Mouse (Mus musculus) MEL (cell line): ENCODE measurements around the gene Slc16a12. TPM values are rescaled to one million over a fixed set of nuclear protein-coding genes. Genes with fewer than 3 reads are reported as not detected.

Experiments
- DNase-seq: peaks from one replicate; pipeline ENCODE4 v3.0.0; 2011; ENCODE audit warnings: low read depth, low spot score
- H3K27ac ChIP-seq: 2 replicates; pipeline ENCODE4 v1.5.1; 2012; ENCODE audit warnings: low read depth, mild to moderate bottlenecking, control low read depth, low read length, moderate library complexity; ENCODE audit not compliant: control insufficient read depth
- H3K27me3 ChIP-seq, 2 experiments: fragments of 150-350 bp in 1 of 2; sonication (generic) in 1 of 2; 2 replicates each; pipeline ENCODE4 v1.6.1; 2012; ENCODE audit warnings: low read length in 2 of 2, mild to moderate bottlenecking in 2 of 2, improper control_type of control experiment in 1 of 2, moderate library complexity in 1 of 2; ENCODE audit not compliant: insufficient read depth in 2 of 2, control insufficient read depth in 1 of 2
- H3K36me3 ChIP-seq, 2 experiments: 2 replicates each; pipeline ENCODE4 v1.6.1; 2012 to 2014; ENCODE audit warnings: low read length in 2 of 2, improper control_type of control experiment in 1 of 2, inconsistent platforms in 1 of 2, mild to moderate bottlenecking in 1 of 2; ENCODE audit not compliant: insufficient read depth in 2 of 2, control insufficient read depth in 1 of 2
- H3K4me1 ChIP-seq, 2 experiments: fragments of 150-350 bp in 1 of 2; sonication (generic) in 1 of 2; 2 replicates each; pipeline ENCODE4 v1.6.1; 2012; ENCODE audit warnings: low read length in 2 of 2, improper control_type of control experiment in 1 of 2, mild to moderate bottlenecking in 1 of 2; ENCODE audit not compliant: insufficient read depth in 2 of 2, control insufficient read depth in 1 of 2
- H3K4me3 ChIP-seq, 2 experiments: fragments of 150-350 bp in 1 of 2; sonication (generic) in 1 of 2; 2 replicates each; pipeline ENCODE4 v1.5.1; 2012; ENCODE audit warnings: low read depth in 2 of 2, low read length in 2 of 2, mild to moderate bottlenecking in 2 of 2, moderate library complexity in 2 of 2, control low read depth in 1 of 2, improper control_type of control experiment in 1 of 2; ENCODE audit not compliant: control insufficient read depth in 1 of 2, insufficient read depth in 1 of 2
- H3K79me2 ChIP-seq: 2 replicates; pipeline ENCODE4 v1.6.1; 2012; ENCODE audit warnings: mild to moderate bottlenecking, low read length, moderate library complexity; ENCODE audit not compliant: control insufficient read depth, poor library complexity, insufficient read depth
- H3K9ac ChIP-seq: 2 replicates; pipeline ENCODE4 v1.6.1; 2012; ENCODE audit warnings: low read depth, mild to moderate bottlenecking, control low read depth, low read length, moderate library complexity; ENCODE audit not compliant: control insufficient read depth, poor library complexity, severe bottlenecking
- H3K9me3 ChIP-seq: fragments of 150-350 bp; sonication (generic); replicated peaks from 2 replicates; pipeline ENCODE4 v1.6.1; 2012; ENCODE audit warnings: mild to moderate bottlenecking, low read length, improper control_type of control experiment, moderate library complexity; ENCODE audit not compliant: insufficient read depth
- BHLHE40 ChIP-seq: IDR thresholded peaks from 2 replicates; pipeline ENCODE4 v1.6.1; 2012; ENCODE audit warnings: low read depth, mild to moderate bottlenecking, inconsistent platforms, low read length, improper control_type of control experiment, borderline replicate concordance
- CHD1 ChIP-seq: IDR thresholded peaks from 2 replicates; pipeline ENCODE4 v1.6.1; 2012; ENCODE audit warnings: low read depth, mild to moderate bottlenecking, inconsistent platforms, low read length, improper control_type of control experiment
- CHD2 ChIP-seq: IDR thresholded peaks from 2 replicates; pipeline ENCODE4 v1.6.1; 2011; ENCODE audit warnings: low read length, improper control_type of control experiment
- CTCF ChIP-seq, 3 experiments: IDR thresholded peaks in 2 of 3; conservative IDR thresholded peaks in 1 of 3; 2 replicates each; pipeline ENCODE4 v1.5.1; 2011 to 2012; ENCODE audit warnings: low read length in 3 of 3, low read depth in 2 of 3, mild to moderate bottlenecking in 2 of 3, improper control_type of control experiment in 1 of 3, inconsistent platforms in 1 of 3, mixed read lengths in 1 of 3, moderate library complexity in 1 of 3; ENCODE audit not compliant: control insufficient read depth in 1 of 3, insufficient read depth in 1 of 3, poor library complexity in 1 of 3, severe bottlenecking in 1 of 3
- E2F4 ChIP-seq: IDR thresholded peaks from 2 replicates; pipeline ENCODE4 v1.6.1; 2011; ENCODE audit warnings: low read depth, low read length, improper control_type of control experiment, borderline replicate concordance
- ELF1 ChIP-seq: IDR thresholded peaks from 2 replicates; pipeline ENCODE4 v1.6.1; 2014; ENCODE audit warnings: low read depth, mild to moderate bottlenecking, inconsistent platforms, low read length, improper control_type of control experiment, moderate library complexity
- EP300 ChIP-seq, 2 experiments: IDR thresholded peaks; 2 replicates each; pipeline ENCODE4 v1.6.1; 2011; ENCODE audit warnings: improper control_type of control experiment in 2 of 2, low read length in 2 of 2, low read depth in 1 of 2, mild to moderate bottlenecking in 1 of 2
- ETS1 ChIP-seq: IDR thresholded peaks from 2 replicates; pipeline ENCODE4 v1.6.1; 2012; ENCODE audit warnings: low read depth, mild to moderate bottlenecking, inconsistent platforms, low read length, improper control_type of control experiment, moderate library complexity
- GABPA ChIP-seq: IDR thresholded peaks from 2 replicates; pipeline ENCODE4 v1.6.1; 2012; ENCODE audit warnings: low read depth, mild to moderate bottlenecking, inconsistent platforms, low read length, improper control_type of control experiment, moderate library complexity
- HCFC1 ChIP-seq: IDR thresholded peaks from 2 replicates; pipeline ENCODE4 v1.6.1; 2012; ENCODE audit warnings: low read depth, mild to moderate bottlenecking, inconsistent platforms, low read length, improper control_type of control experiment, moderate library complexity
- JUND ChIP-seq: IDR thresholded peaks from 2 replicates; pipeline ENCODE4 v1.6.1; 2011; ENCODE audit warnings: low read depth, mild to moderate bottlenecking, improper control_type of control experiment, low read length
- KAT2A ChIP-seq: conservative IDR thresholded peaks from 2 replicates; pipeline ENCODE4 v1.6.1; 2012; ENCODE audit warnings: low read depth, low read length, improper control_type of control experiment, inconsistent platforms
- MAFK ChIP-seq: IDR thresholded peaks from 2 replicates; pipeline ENCODE4 v1.6.1; 2011; ENCODE audit warnings: low read depth, mild to moderate bottlenecking, low read length, improper control_type of control experiment, borderline replicate concordance
- MAX ChIP-seq: IDR thresholded peaks from 2 replicates; pipeline ENCODE4 v1.6.1; 2011; ENCODE audit warnings: low read length, improper control_type of control experiment
- MAZ ChIP-seq: IDR thresholded peaks from 2 replicates; pipeline ENCODE4 v1.6.1; 2012; ENCODE audit warnings: low read depth, mild to moderate bottlenecking, inconsistent platforms, low read length, improper control_type of control experiment
- MXI1 ChIP-seq: IDR thresholded peaks from 2 replicates; pipeline ENCODE4 v1.6.1; 2011; ENCODE audit warnings: mild to moderate bottlenecking, low read depth, low read length, improper control_type of control experiment
- MYB ChIP-seq: IDR thresholded peaks from 2 replicates; pipeline ENCODE4 v1.6.1; 2011; ENCODE audit warnings: mild to moderate bottlenecking, low read depth, low read length, improper control_type of control experiment
- MYC ChIP-seq: IDR thresholded peaks from 2 replicates; pipeline ENCODE4 v1.6.1; 2011; ENCODE audit warnings: low read depth, mild to moderate bottlenecking, low read length, improper control_type of control experiment, moderate library complexity
- NELFE ChIP-seq: IDR thresholded peaks from 2 replicates; pipeline ENCODE4 v1.6.1; 2011; ENCODE audit warnings: low read depth, low read length, improper control_type of control experiment
- NRF1 ChIP-seq: IDR thresholded peaks from 2 replicates; pipeline ENCODE4 v1.6.1; 2014; ENCODE audit warnings: low read depth, mild to moderate bottlenecking, inconsistent platforms, low read length, improper control_type of control experiment, moderate library complexity; ENCODE audit not compliant: poor library complexity, insufficient read depth, severe bottlenecking
- POLR2AphosphoS2 ChIP-seq: IDR thresholded peaks from 2 replicates; pipeline ENCODE4 v1.6.1; 2011; ENCODE audit warnings: low read length, improper control_type of control experiment
- POLR2AphosphoS5 ChIP-seq: IDR thresholded peaks from 2 replicates; pipeline ENCODE4 v1.6.1; 2012; ENCODE audit warnings: low read depth, borderline replicate concordance, mild to moderate bottlenecking, inconsistent platforms, low read length, moderate library complexity, mixed read lengths
- RAD21 ChIP-seq: IDR thresholded peaks from 2 replicates; pipeline ENCODE4 v1.6.1; 2011; ENCODE audit warnings: mild to moderate bottlenecking, low read depth, low read length, improper control_type of control experiment
- SIN3A ChIP-seq: IDR thresholded peaks from 2 replicates; pipeline ENCODE4 v1.6.1; 2012; ENCODE audit warnings: low read length, improper control_type of control experiment, inconsistent platforms
- SMC3 ChIP-seq: IDR thresholded peaks from 2 replicates; pipeline ENCODE4 v1.6.1; 2011; ENCODE audit warnings: low read depth, low read length, improper control_type of control experiment
- TAL1 ChIP-seq: IDR thresholded peaks from 2 replicates; pipeline ENCODE4 v1.6.1; 2012; ENCODE audit warnings: mild to moderate bottlenecking, inconsistent platforms, low read length, moderate library complexity, mixed read lengths
- TCF12 ChIP-seq: IDR thresholded peaks from 2 replicates; pipeline ENCODE4 v1.6.1; 2014; ENCODE audit warnings: low read depth, mild to moderate bottlenecking, inconsistent platforms, low read length, improper control_type of control experiment, moderate library complexity
- UBTF ChIP-seq: IDR thresholded peaks from 2 replicates; pipeline ENCODE4 v1.6.1; 2012; ENCODE audit warnings: low read depth, mild to moderate bottlenecking, inconsistent platforms, low read length, improper control_type of control experiment, moderate library complexity, borderline replicate concordance; ENCODE audit not compliant: insufficient read depth
- USF2 ChIP-seq, 2 experiments: IDR thresholded peaks; 2 replicates each; pipeline ENCODE4 v1.6.1; 2011 to 2012; ENCODE audit warnings: improper control_type of control experiment in 2 of 2, low read length in 2 of 2, borderline replicate concordance in 1 of 2, inconsistent platforms in 1 of 2, low read depth in 1 of 2, mild to moderate bottlenecking in 1 of 2; ENCODE audit not compliant: insufficient read depth in 1 of 2
- ZC3H11A ChIP-seq: IDR thresholded peaks from 2 replicates; pipeline ENCODE4 v1.6.1; 2012; ENCODE audit warnings: low read depth, mild to moderate bottlenecking, inconsistent platforms, low read length, improper control_type of control experiment
- ZKSCAN1 ChIP-seq: IDR thresholded peaks from 2 replicates; pipeline ENCODE4 v1.6.1; 2012; ENCODE audit warnings: low read depth, mild to moderate bottlenecking, inconsistent platforms, low read length, improper control_type of control experiment, moderate library complexity
- ZMIZ1 ChIP-seq: IDR thresholded peaks from 2 replicates; pipeline ENCODE4 v1.6.1; 2012; ENCODE audit warnings: low read depth, mild to moderate bottlenecking, inconsistent platforms, low read length, improper control_type of control experiment, moderate library complexity
- polyA plus RNA-seq, 2 experiments: library from polyadenylated mRNA; stranded (reverse) in 1 of 2; unstranded in 1 of 2; fragments of >175 nt in 1 of 2; fragments of >200 nt in 1 of 2; gene quantifications; 2 replicates each; pipeline versions ENCODE4 v1.2.1 to v1.2.4; 2012; ENCODE audit warnings: low replicate concordance in 2 of 2, low read depth in 1 of 2; ENCODE audit not compliant: insufficient read length in 2 of 2, insufficient read depth in 1 of 2, missing spikeins in 1 of 2
- total RNA-seq: library from RNA; depleted of rRNA; stranded (reverse); fragments of 300-350 nt; gene quantifications from 2 replicates; pipeline ENCODE4 v1.2.3, GENCODE M21; 2012

Slc16a12 gene
- total and polyA plus RNA-seq, 3 experiments, result 0.06 TPM; not detected in 2

- no peak for TF ChIP-seq MAZ
- TF ChIP-seq SMC3, result peak; percentile 86
- TF ChIP-seq POLR2AphosphoS5, result no peak
- TF ChIP-seq BHLHE40, result no peak
- TF ChIP-seq GABPA, result no peak
Measured at GRCm38 (mm10) chr19:34662067-34662507, 85.0 kb downstream of the Slc16a12 start (continued).

GRCm38 (mm10) chr19:34656511-34657298 lies 90.4 kb downstream of the Slc16a12 start:
- Histone ChIP-seq H3K27me3 (peaks cover 0 to 2% of the 10 kb centered on the region in 2 experiments; a peak in 2 of 4 replicates), H3K27ac (no peak overlapping the region), H3K9ac (no peak overlapping the region), H3K4me1 (peaks cover 2 to 15% of the 10 kb centered on the region in 2 experiments; a peak in 3 of 4 replicates), H3K36me3 (peaks cover 0 to 14% of the 10 kb centered on the region in 2 experiments; a peak in 2 of 4 replicates), H3K9me3 (no peaks in the 10 kb centered on the region), H3K4me3 (no peak overlapping the region), H3K79me2 (no peaks in the 10 kb centered on the region)
- DNase-seq, result peak; percentile 81
- TF ChIP-seq EP300 (IDR thresholded peaks at IDR 0.05; ENCODE audit: low read depth in 1 of 2, low read length in 2 of 2) (peak; percentile 96 to 97), NRF1 (no peak), MAZ (no peak), CTCF (IDR thresholded peaks at IDR 0.05 in 2 of 3, conservative IDR thresholded peaks at IDR 0.05 in 1 of 3; ENCODE audit: control insufficient read depth in 1 of 3, insufficient read depth in 1 of 3, low read depth in 2 of 3, low read length in 3 of 3, poor library complexity in 1 of 3, severe bottlenecking in 1 of 3) (0 out of 6 replicates have a peak, but pooled peaks of 1 of the 3 experiments have one; percentile 13), ELF1 (no peak), ZMIZ1 (no peak), TCF12 (peak; percentile 95), RAD21 (no peak), ZC3H11A (no peak), POLR2AphosphoS5 (no peak), USF2 (IDR thresholded peaks at IDR 0.05; ENCODE audit: borderline replicate concordance in 1 of 2, insufficient read depth in 1 of 2, low read depth in 1 of 2, low read length in 2 of 2) (no peak), CHD1 (no peak), ZKSCAN1 (no peak), TAL1 (peak; percentile 97), KAT2A (no peak), MAX (no peak), MYB (no peak), MXI1 (no peak), JUND (no peak), UBTF (no peak), MYC (no peak), CHD2 (no peak), E2F4 (no peak), BHLHE40 (no peak), SIN3A (peak; percentile 32; the same call in 1 of the 2 replicates), GABPA (no peak; the same call in 1 of the 2 replicates), HCFC1 (no peak), NELFE (no peak), SMC3 (no peak), ETS1 (peak; percentile 94), MAFK (no peak), POLR2AphosphoS2 (no peak)
